Mouse (Mus musculus) lung, adult 2 months (tissue): ENCODE results near the gene Nat8f1. TPM values are rescaled to one million over a fixed set of nuclear protein-coding genes. Genes with fewer than 3 reads are reported as not detected.

ENCODE experiments used
- DNase-seq: peaks from one replicate; pipeline ENCODE4 v3.0.0; 2022
- H3K4me1 ChIP-seq: fragments of 200-500 bp; 2 replicates; pipeline ENCODE4 v1.6.1; 2011; ENCODE audit warnings: low read length; ENCODE audit not compliant: control insufficient read depth, insufficient read depth
- H3K4me3 ChIP-seq: fragments of 200-500 bp; replicated peaks from 2 replicates; pipeline ENCODE3; 2011; ENCODE audit warnings: low read depth, mild to moderate bottlenecking, control low read depth, low read length; ENCODE audit errors: extremely low read depth
- CTCF ChIP-seq: fragments of 200-500 bp; IDR thresholded peaks from 2 replicates; pipeline ENCODE4 v1.5.1; 2011; ENCODE audit warnings: mild to moderate bottlenecking, low read length, control low read depth; ENCODE audit not compliant: insufficient read depth
- POLR2A ChIP-seq: fragments of 200-500 bp; IDR thresholded peaks from 2 replicates; pipeline ENCODE4 v1.6.1; 2011; ENCODE audit warnings: low read depth, mild to moderate bottlenecking, control low read depth, low read length, borderline replicate concordance; ENCODE audit errors: extremely low read depth
- WGBS: fragments of 180-500 bp; shearing (Covaris S2); methylation state at CpG from one replicate; pipeline ENCODE4 v1.1.7; 2018; 5-methylcytosine and 5-hydroxymethylcytosine counted together
- polyA plus RNA-seq: library from polyadenylated mRNA; depleted of rRNA; stranded (reverse); fragments of >200 nt; gene quantifications from 2 replicates; pipeline ENCODE4 v1.2.3, GENCODE M21; 2012; rRNA removed

Gene Nat8f1
- polyA plus RNA-seq, 1 experiment = 7.5 TPM

GRCm38 (mm10) chr6:85863840-85864239 lies 51.6 kb downstream of the Nat8f1 start:
- Histone ChIP-seq H3K4me1 (no peaks in the 10 kb centered on the region), H3K4me3 (no peak overlapping the region)
- WGBS = 72% methylated on average over 2 of the region's 2 CpGs
- no peak for DNase-seq
- no peak for TF ChIP-seq CTCF
- no peak for TF ChIP-seq POLR2A

- 74% methylated on average over 2 of the region's 2 CpGs for WGBS
- Histone ChIP-seq H3K4me1 (no peaks in the 10 kb centered on the region), H3K4me3 (no peak overlapping the region)
- TF ChIP-seq CTCF (no peak), POLR2A (no peak)
- no peak for DNase-seq
Observed at GRCm38 (mm10) chr6:85863136-85863535, 52.4 kb downstream of the Nat8f1 start.

- Histone ChIP-seq H3K4me1 (no peaks in the 10 kb centered on the region), H3K4me3 (no peak overlapping the region)
- WGBS = 52% methylated on average over 3 of the region's 3 CpGs
- DNase-seq = no peak
- TF ChIP-seq POLR2A (no peak), CTCF (no peak)
Observed at GRCm38 (mm10) chr6:85862565-85862964, 52.9 kb downstream of the Nat8f1 start.

GRCm38 (mm10) chr6:85861247-85861646 lies 54.2 kb downstream of the Nat8f1 start:
- no peak for DNase-seq
- no peaks in the 10 kb centered on the region for H3K4me1 ChIP-seq
- no peak for TF ChIP-seq POLR2A
- TF ChIP-seq CTCF = no peak
- H3K4me3 ChIP-seq = no peak overlapping the region
- WGBS = 85% methylated on average over 3 of the region's 3 CpGs

Other genes with a start within 250 kb of the Nat8f1 start
- gene Nat8f7, start 202.5 kb downstream of the Nat8f1 start, polyA plus RNA-seq = 6.3 and 7.9 TPM in 2 replicates
- 3.6 and 5.2 TPM in 2 replicates for gene Nat8f3, start 149.9 kb downstream of the Nat8f1 start, polyA plus RNA-seq
- 1.4 and 4.3 TPM in 2 replicates for gene Nat8f6, start 94.7 kb downstream of the Nat8f1 start, polyA plus RNA-seq
- gene Nat8f5, start 94.7 kb downstream of the Nat8f1 start, polyA plus RNA-seq = 0.27 TPM in 1 of 2 replicates, not detected in the other
- 0.31 and 0.45 TPM in 2 replicates for gene Nat8, start 83.6 kb downstream of the Nat8f1 start, polyA plus RNA-seq
- 0.03 and 0.11 TPM in 2 replicates for gene Nat8f2, start 46.5 kb downstream of the Nat8f1 start, polyA plus RNA-seq
- 1.3 and 1.9 TPM in 2 replicates for gene Nat8f4, start 10.8 kb downstream of the Nat8f1 start, polyA plus RNA-seq
- 8.1 and 15.2 TPM in 2 replicates for gene Tprkb, start 3.8 kb downstream of the Nat8f1 start, polyA plus RNA-seq
- gene Dusp11, start 46.0 kb upstream of the Nat8f1 start, polyA plus RNA-seq = 32.6 and 34.7 TPM in 2 replicates
- gene Figla, start 100.5 kb upstream of the Nat8f1 start, polyA plus RNA-seq = not detected in 2 replicates
- 0.17 and 0.80 TPM in 2 replicates for gene Add2, start 113.0 kb upstream of the Nat8f1 start, polyA plus RNA-seq